Mouse (Mus musculus) ES-E14 (cell line): Measurements from ENCODE around the gene Fopnl.

Experiments
- CHD2 ChIP-seq: IDR thresholded peaks from 2 replicates; pipeline ENCODE4 v1.6.1; 2014; ENCODE audit warnings: mild to moderate bottlenecking, low read depth, low read length, inconsistent platforms
- MAFK ChIP-seq: IDR thresholded peaks from 2 replicates; pipeline ENCODE4 v1.6.1; 2014; ENCODE audit warnings: mild to moderate bottlenecking, low read depth, low read length, inconsistent platforms; ENCODE audit not compliant: insufficient read depth
- ZNF384 ChIP-seq: IDR thresholded peaks from 2 replicates; pipeline ENCODE4 v1.6.1; 2012; ENCODE audit warnings: low read depth, low read length, inconsistent platforms

DNA sequence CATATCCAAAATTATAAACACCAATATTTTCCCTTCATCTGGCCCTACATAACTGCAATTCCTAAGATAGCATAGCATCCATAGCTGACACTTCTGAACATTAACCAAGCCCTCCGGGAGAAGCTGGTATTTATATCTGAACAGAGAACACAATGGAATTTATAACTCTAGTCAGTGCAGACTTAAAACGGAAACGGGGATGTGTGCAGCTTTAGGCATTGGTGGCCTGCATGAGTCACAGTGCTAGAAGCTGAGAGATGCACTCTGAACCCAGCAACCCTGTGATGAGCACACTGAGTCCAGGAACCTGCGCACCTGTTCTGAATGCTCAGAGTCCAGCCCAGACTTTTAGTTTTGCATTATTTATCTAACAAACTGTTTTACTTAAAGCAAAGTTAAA lies 18.7 kb downstream of the Fopnl start:
- TF ChIP-seq CHD2 (no peak), ZNF384 (no peak), MAFK (no peak)
